Mouse (Mus musculus): ENCODE results near the gene Ppl.

The Ppl gene

DNA sequence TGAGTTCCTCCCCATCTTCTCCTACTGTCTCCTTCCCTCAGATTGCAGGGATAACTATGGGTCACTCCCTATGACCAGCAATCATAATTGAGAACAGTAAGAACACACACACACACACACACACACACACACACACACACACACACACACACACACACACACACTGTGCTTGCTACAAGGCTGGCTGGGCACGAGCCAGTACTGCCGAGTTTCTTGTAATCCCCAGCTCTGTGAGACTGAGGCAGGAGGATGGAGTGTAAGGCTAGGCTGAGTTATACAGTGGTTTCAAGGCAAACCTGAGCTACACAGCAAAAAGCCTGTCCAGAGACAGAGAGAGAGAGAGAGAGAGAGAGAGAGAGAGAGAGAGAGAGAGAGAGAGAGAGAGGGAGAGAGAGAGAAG is 2.0 kb downstream of the Ppl start:
- DNase-seq (ENCODE audit: low read depth, low spot score): no peak

GRCm38 (mm10) chr16:5123476-5123875 is 8.7 kb downstream of the Ppl start:
- DNase-seq (ENCODE audit: low read depth, low spot score): no peak

DNA sequence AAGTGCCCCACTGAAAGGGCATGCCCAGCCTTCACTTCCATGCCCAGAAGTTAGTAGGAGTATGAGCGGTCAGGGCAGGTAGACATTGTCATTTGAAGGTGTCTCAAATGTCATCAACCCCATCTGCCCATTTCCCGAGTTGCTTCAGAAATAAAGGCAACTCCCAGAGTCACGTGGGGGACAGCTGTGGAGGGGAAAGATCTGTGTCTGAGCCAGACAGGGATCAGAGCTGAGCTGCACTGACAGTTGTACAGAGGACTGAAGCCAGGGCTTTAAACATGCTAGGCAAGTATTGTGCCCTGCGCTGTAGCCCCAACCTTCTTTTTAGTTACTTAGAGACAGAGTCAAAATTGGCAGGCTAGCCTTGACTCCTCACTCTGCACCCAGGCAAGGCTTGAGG is 12.4 kb downstream of the Ppl start:
- no peak for DNase-seq (ENCODE audit: low read depth, low spot score)

- DNase-seq (ENCODE audit: low read depth, low spot score): no peak
Observed at GRCm38 (mm10) chr16:5119385-5119784, 12.8 kb downstream of the Ppl start.

GRCm38 (mm10) chr16:5113582-5113981 is 18.6 kb downstream of the Ppl start:
- DNase-seq (ENCODE audit: low read depth, low spot score): no peak

DNA sequence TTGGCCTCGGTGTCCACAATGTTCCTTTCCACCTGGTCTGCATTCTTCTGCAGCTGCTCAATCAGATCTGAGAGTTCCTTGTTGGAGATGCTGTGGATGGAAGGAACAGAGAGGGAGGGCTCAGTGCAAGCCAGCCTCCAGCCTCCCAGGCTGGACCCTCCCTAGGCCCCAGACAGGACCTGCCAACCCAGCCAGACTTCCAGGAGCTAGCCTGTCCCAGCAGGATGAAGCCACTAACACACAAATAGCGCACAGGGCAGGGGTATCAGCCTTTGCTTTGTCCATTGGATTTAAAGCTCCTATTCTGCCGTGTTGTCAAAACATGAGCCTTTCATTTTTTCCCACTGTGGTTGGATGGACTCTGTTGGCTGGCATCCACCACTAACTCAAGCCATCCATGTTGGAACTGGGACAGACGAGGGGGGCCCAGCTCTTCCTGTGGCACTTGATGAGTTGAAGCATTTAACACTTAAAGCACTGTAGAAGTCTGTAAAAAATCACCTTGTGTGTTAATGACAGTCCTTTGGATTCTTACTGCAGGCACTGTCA is 19.1 kb downstream of the Ppl start:
- no peak for DNase-seq (ENCODE audit: low read depth, low spot score)

- no peak for DNase-seq (ENCODE audit: low read depth, low spot score)
Observed at GRCm38 (mm10) chr16:5111021-5111420, 21.2 kb downstream of the Ppl start.

DNA sequence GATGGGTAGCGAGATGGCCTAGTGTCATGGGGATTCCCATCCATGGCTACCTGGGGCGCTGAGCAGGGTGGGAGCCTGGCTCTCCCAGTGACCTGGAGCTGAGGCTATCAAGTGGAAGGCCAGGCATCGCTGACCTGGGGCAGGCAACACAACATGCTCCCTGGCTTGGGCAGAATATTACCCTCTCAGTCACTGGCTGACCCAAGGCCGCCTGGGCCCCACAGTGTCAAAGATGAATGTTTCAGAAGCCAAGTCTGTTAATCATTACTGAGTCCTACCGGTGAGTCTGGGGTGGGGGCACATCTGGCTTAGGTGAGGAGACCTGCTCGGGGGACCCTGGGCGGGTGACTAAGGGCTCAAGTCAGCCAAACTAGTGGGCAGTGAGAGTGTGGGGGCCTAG is 22.3 kb downstream of the Ppl start:
- no peak for DNase-seq (ENCODE audit: low read depth, low spot score)

- DNase-seq (ENCODE audit: low read depth, low spot score): no peak
Observed at GRCm38 (mm10) chr16:5101000-5101399, 31.2 kb downstream of the Ppl start.

DNA sequence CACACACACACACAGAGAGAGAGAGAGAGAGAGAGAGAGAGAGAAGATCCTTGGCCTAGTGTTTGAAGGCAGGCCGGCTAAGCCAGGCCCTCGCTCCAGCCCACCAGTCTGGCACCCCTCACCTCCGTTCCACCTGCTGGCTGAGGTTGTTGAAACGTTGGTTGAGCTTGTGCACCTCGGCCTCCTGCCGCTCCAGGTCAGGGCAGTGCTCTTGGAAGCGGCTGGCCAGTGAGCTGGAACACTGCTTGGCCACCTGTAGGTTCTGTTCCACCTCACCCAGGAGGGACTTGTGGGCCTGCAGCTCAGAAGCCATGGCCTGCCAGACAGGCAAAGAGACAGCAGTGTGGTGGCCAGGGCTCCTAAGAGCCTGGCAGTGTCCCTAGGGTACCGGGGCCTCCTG is 35.7 kb downstream of the Ppl start:
- DNase-seq (ENCODE audit: low read depth, low spot score): no peak

DNA sequence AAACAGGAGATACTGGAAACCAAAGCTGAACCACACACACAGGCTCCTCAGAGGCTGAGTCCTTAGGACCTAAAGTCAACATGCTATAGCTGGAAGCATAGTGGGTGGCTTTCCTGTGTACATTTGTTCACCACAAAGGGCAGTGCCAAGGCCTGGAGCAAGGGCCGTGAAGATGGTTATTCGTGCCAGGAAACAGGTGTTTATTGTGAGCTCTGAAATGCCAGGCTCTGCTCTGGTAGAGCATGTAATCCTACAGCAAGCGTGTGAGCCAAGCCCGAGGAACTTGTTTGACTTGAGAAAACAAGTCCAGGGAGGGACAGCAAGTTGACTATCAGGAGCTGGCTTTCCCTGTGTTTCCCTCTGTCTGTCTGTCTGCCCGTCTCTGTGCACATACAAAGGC is 38.9 kb downstream of the Ppl start:
- DNase-seq (ENCODE audit: low read depth, low spot score): no peak

DNA sequence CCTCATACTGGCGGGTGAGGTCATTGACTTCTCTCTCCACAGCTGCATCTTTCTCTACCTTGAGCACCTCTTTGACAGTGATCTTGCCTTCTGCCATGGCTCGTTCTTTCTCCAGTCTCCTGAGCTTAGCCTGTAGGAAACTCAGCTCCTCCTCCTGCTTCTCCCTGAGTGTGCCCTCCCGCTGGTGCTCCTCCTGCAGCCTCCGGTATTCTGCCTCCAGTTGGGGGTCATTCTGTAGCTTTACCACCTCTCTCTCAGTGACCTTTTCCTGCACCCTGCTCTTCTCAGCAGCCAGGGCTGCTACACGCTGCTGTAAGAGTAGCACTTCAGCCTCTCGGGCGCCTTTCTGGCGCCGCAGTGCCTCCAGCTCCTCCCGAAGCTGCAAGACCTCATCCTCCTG is 43.2 kb downstream of the Ppl start:
- no peak for DNase-seq (ENCODE audit: low read depth, low spot score)

- no peak for DNase-seq (ENCODE audit: low read depth, low spot score)
Observed at GRCm38 (mm10) chr16:5086179-5086578, 46.0 kb downstream of the Ppl start.

- no peak for DNase-seq (ENCODE audit: low read depth, low spot score)
Observed at GRCm38 (mm10) chr16:5085196-5085595, 47.0 kb downstream of the Ppl start.

DNA sequence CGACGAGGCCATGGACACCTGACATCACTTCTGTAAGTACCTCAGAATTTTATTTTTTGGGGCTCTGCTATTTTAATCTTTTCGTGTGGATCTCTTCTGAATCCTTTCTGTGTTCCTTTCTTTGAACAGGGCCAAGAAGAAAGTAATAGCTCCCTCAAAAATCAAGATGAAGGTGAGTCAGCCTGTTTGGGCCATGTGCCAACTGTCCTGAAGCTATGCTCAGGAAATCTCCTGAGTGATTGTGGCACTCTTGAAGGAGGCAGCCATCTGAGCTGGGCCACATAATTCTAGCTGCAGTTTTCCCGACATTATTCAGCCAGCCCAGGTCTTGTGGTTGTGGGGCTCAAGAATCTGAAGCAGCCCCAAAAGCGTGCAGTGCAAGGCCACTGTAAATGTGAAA is 57.9 kb downstream of the Ppl start:
- DNase-seq (ENCODE audit: low read depth, low spot score): no peak

DNA sequence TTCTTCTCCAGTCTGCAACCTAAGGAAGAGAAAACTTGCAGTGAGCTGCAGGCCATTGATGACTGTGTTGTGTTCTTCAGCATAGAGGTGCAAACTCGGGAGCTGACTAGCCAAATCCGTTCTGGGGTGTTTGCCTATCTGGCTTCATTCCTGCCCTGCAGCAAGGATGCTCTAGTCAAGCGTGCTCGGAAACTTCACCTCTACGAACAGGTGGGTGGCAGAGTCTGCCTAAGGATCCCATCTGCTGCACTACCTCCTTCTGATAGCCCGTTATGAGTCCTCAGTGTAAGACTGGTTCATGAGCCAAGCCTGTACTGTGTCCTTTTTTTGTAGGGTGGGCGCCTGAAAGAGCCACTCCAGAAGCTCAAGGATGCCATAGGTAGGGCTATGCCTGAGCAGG is 60.2 kb downstream of the Ppl start:
- DNase-seq (ENCODE audit: low read depth, low spot score): no peak

GRCm38 (mm10) chr16:5070321-5070720 is 61.9 kb downstream of the Ppl start:
- no peak for DNase-seq (ENCODE audit: low read depth, low spot score)

GRCm38 (mm10) chr16:5063472-5063871 is 68.7 kb downstream of the Ppl start:
- DNase-seq (ENCODE audit: low read depth, low spot score): no peak

DNA sequence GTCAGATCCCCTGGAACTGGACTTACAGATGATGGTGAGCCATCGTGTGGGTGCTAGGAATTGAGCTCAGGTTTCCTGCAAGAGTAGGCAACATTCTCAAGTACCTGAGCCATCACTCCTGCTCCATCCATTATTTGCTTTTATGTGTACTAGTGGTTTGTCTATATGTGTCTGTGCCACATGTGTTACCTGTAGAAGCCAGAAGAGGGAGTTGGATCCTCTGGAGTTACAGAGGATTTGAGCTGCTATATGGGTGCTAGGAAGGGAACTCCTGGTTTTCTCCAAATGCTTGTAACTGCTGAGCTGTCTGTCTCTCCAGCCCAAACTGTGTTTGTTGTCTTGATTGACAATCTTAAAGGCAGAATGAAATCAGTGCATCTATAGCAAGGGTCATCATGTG is 74.1 kb downstream of the Ppl start:
- no peak for DNase-seq (ENCODE audit: low read depth, low spot score)

- DNase-seq (ENCODE audit: low read depth, low spot score): peak; percentile 25
Observed at GRCm38 (mm10) chr16:5050251-5051110, 81.7 kb downstream of the Ppl start.

DNA sequence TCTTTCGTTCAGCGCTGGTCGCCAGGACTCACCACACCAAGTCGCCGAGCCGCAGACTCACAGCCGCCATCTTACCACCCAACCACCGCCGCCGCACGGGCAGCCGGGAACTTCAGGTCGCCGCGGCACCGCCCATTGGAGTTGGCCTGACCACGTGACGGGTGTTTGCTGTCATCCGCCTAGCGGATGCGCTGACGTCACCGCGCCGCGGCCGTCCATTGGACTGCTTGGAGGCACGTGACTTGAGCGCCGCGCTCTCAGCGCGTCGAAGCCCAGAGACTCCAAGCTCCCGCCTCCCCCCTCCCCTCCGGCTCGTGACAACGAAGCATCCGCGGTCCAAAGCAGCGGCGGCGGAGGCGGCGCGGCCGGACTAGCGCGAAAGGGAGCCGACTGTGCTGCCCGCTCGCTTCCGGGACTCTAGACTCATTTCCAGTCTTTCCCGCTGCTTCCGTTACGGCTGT is 82.4 kb downstream of the Ppl start, which contains the start of the genes Glyr1 and Ubn1:
Gene Glyr1, minus strand, starts transcription at position 90 of the 461 bp plus-strand sequence.
Gene Ubn1, plus strand, starts transcription at position 284 of the 461 bp plus-strand sequence.
- DNase-seq (ENCODE audit: low read depth, low spot score): peak; percentile 96

GRCm38 (mm10) chr16:5049182-5049773 is 82.9 kb downstream of the Ppl start:
- DNase-seq (ENCODE audit: low read depth, low spot score): no peak

DNA sequence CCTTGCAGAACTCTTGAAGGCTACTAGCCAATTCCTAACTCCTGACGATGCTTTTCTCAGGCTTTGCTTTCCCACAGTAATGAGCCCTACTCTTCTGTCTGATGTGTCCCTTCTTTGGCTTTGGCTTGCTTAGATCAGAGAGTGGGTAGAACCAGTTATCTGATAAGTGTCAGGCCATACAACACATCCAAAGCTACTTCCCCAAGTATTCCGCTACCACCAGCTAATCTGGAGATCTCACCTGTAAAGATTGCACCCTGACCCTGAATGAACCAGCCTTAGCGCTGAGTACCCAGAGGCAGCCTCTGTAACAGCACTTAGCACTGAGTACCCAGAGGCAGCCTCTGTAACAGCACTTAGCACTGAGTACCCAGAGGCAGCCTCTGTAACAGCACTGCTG is 86.9 kb downstream of the Ppl start:
- DNase-seq (ENCODE audit: low read depth, low spot score): no peak
